In genomic region chr8:7088123-7088522, GRCm38 (mm10) we compare ENCODE assay signal across 24 mouse cellular contexts.
DNase-seq lines count a peak whose midpoint lies in the region; ATAC-seq lines count a peak whose summit lies in the region.
"Had no signal": no experiment of that assay in that cellular context is flagged by ENCODE, and none has a peak within 500 bp of the region (broad histone marks: within the 10 kb centered on the region; RNA-seq: fewer than 3 reads in every experiment).

No protein-coding gene starts in this region.

- peak; percentile 75 for ATAC-seq in kidney, embryonic 15.5 days (replicated peaks; ENCODE audit: low FRiP score)
- ATAC-seq in midbrain, embryonic 12.5 days (ENCODE audit: low FRiP score, low read depth), result peak; percentile 16; the same call in 1 of the 2 replicates
- ATAC-seq in midbrain, embryonic 16.5 days, result no peak
- ATAC-seq: activated CD4-positive, CD25-positive, alpha-beta regulatory T cell, adult 4 months; CD4-positive, CD25-positive, alpha-beta regulatory T cell, adult 4 months; forebrain, embryonic 13.5 days; forebrain, embryonic 15.5 days; forebrain, postnatal 0 days; Patski had no signal

- 53% methylated on average over 2 of the region's 2 CpGs for WGBS in kidney, embryonic 15.5 days
- WGBS in midbrain, embryonic 12.5 days, result 58% methylated on average over 2 of the region's 2 CpGs
- 58% methylated on average over 2 of the region's 2 CpGs for WGBS in midbrain, embryonic 16.5 days

- no peak overlapping the region for H3K4me2 ChIP-seq in kidney, embryonic 15.5 days
- no peak overlapping the region for H3K4me2 ChIP-seq in midbrain, embryonic 12.5 days (replicated peaks)
- H3K4me2 ChIP-seq in midbrain, embryonic 16.5 days (ENCODE audit: low read length), result no peak overlapping the region
- H3K4me2 ChIP-seq: embryonic facial prominence, embryonic 12.5 days; forebrain, embryonic 13.5 days; forebrain, embryonic 15.5 days had no signal

- H3K27ac ChIP-seq in kidney, embryonic 15.5 days, result no peak overlapping the region
- no peak overlapping the region for H3K27ac ChIP-seq in midbrain, embryonic 12.5 days (replicated peaks)
- no peak overlapping the region for H3K27ac ChIP-seq in midbrain, embryonic 16.5 days (ENCODE audit: low read length)
- H3K27ac ChIP-seq: embryonic facial prominence, embryonic 10.5 days; embryonic facial prominence, embryonic 12.5 days; forebrain, embryonic 13.5 days; forebrain, embryonic 15.5 days had no signal

- no peak overlapping the region for H3K4me3 ChIP-seq in kidney, embryonic 15.5 days (replicated peaks)
- H3K4me3 ChIP-seq in midbrain, embryonic 12.5 days, result no peak overlapping the region
- H3K4me3 ChIP-seq in midbrain, embryonic 16.5 days (ENCODE audit: low read depth, low read length), result no peak overlapping the region
- H3K4me3 ChIP-seq: embryonic facial prominence, embryonic 10.5 days; embryonic facial prominence, embryonic 12.5 days; forebrain, embryonic 13.5 days; forebrain, embryonic 15.5 days had no signal

- H3K4me1 ChIP-seq in kidney, embryonic 15.5 days, result no peaks in the 10 kb centered on the region
- H3K4me1 ChIP-seq in midbrain, embryonic 12.5 days, result no peaks in the 10 kb centered on the region
- no peaks in the 10 kb centered on the region for H3K4me1 ChIP-seq in midbrain, embryonic 16.5 days (ENCODE audit: control insufficient read depth, insufficient read depth, low read length)
- H3K4me1 ChIP-seq: embryonic facial prominence, embryonic 10.5 days; embryonic facial prominence, embryonic 12.5 days; forebrain, embryonic 13.5 days; forebrain, embryonic 15.5 days had no signal

- H3K9ac ChIP-seq in kidney, embryonic 15.5 days, result no peak overlapping the region
- H3K9ac ChIP-seq in midbrain, embryonic 12.5 days (replicated peaks), result no peak overlapping the region
- no peak overlapping the region for H3K9ac ChIP-seq in midbrain, embryonic 16.5 days (ENCODE audit: low read depth, low read length)
- H3K9ac ChIP-seq: embryonic facial prominence, embryonic 12.5 days; forebrain, embryonic 13.5 days; forebrain, embryonic 15.5 days; forebrain, postnatal 0 days had no signal

- H3K9me3 ChIP-seq in kidney, embryonic 15.5 days (replicated peaks), result no peaks in the 10 kb centered on the region
- no peaks in the 10 kb centered on the region for H3K9me3 ChIP-seq in midbrain, embryonic 12.5 days
- no peaks in the 10 kb centered on the region for H3K9me3 ChIP-seq in midbrain, embryonic 16.5 days (replicated peaks; ENCODE audit: control insufficient read depth, low read length, poor library complexity, severe bottlenecking)
- H3K9me3 ChIP-seq: embryonic facial prominence, embryonic 10.5 days; embryonic facial prominence, embryonic 12.5 days; forebrain, embryonic 13.5 days; forebrain, embryonic 15.5 days; G1E had no signal

- peak; percentile 9 for DNase-seq in embryo, embryonic 10.5 days (ENCODE audit: low spot score)
- no peak for DNase-seq in embryo, embryonic 10 days (ENCODE audit: low spot score)
- DNase-seq in kidney, postnatal 4 days, result no peak
- DNase-seq: adrenal gland, adult 8-10 months; adrenal gland, postnatal 14 days; adrenal gland, postnatal 36 days; B cell, adult 2 months; cerebellum, adult 11-12 months; cerebellum, adult 2 months; cerebellum, adult 9-10 months; cerebellum, postnatal 25 days; forebrain, postnatal 0 days had no signal

- no peaks in the 10 kb centered on the region for H3K36me3 ChIP-seq in kidney, embryonic 15.5 days
- no peaks in the 10 kb centered on the region for H3K36me3 ChIP-seq in midbrain, embryonic 12.5 days
- no peaks in the 10 kb centered on the region for H3K36me3 ChIP-seq in midbrain, embryonic 16.5 days (ENCODE audit: control insufficient read depth, insufficient read depth, low read length)
- H3K36me3 ChIP-seq: embryonic facial prominence, embryonic 10.5 days; embryonic facial prominence, embryonic 12.5 days; forebrain, embryonic 15.5 days; G1E had no signal

- no peaks in the 10 kb centered on the region for H3K27me3 ChIP-seq in kidney, embryonic 15.5 days
- no peaks in the 10 kb centered on the region for H3K27me3 ChIP-seq in midbrain, embryonic 12.5 days
- no peaks in the 10 kb centered on the region for H3K27me3 ChIP-seq in midbrain, embryonic 16.5 days (ENCODE audit: control insufficient read depth, insufficient read depth, low read depth, low read length)
- H3K27me3 ChIP-seq: CH12.LX; embryonic facial prominence, embryonic 12.5 days; forebrain, embryonic 13.5 days; forebrain, embryonic 15.5 days; Patski had no signal
